Mouse (Mus musculus) cerebellum, postnatal 14 days (tissue): ENCODE measurements around the gene Fbxo34.

ENCODE experiments used
- DNase-seq, 2 experiments: peaks; one replicate each; pipeline ENCODE4 v3.0.0; 2021; ENCODE audit warnings: mixed read lengths in 2 of 2

The Fbxo34 gene

DNA sequence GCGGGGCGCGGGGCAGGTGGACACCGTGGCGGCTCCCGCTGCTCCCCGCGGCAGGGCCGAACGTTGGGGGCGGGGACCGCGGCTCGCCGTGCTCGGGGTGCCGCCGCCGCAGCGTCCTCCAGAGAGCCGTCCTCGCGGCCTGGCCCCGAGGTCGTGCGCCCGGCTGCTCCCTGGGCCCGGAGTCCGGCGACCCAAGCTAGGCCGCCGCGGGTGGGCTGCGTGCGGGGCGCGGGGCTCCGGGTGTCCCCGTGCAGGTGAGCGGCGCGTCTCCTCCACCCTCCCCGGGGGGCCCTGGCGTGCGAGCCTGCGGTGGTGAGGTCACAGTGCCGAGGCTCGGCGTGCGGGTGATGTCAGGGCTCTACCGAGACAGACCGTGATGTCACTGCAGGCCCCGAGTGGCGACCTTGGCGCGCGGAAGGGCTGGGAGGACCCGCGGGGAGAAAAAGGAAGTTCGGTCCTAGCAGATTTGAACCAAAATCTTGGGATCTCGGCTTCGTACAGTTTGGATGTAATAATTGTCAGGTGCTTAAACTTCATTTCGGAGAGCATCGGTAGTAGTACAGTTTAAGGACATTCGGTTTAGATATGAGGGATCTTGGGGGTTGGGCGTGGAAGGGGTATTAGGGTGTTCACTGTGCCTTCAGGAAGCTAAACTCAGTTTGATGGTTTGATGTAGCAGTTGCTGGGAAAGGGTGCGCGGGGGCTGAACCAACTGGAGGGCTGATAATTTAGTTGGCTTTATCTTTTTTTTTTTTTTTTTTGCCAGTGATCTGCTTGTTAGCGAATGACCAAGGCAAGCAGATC is 22.7 kb downstream of the Fbxo34 start:
- DNase-seq: peak; percentile 78 to 81

DNA sequence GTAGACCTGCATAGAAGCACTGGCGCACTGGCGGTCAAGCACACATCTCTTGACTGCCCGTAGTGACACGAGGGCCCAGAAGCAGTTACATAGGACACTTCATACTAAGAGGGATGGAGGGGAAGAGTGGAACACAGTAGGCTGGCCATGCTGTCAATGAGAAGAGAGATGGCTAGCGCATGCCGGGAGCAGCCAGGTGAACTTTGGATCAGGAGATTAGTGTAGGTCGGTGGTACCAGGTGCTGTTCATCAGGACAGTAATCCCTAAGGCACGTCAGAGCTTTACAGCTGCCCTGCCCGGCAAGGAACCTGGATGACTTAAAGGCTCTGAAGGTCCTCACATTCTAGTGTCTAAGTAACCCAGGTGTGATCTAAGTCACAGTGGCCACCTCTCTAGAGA is 23.7 kb downstream of the Fbxo34 start:
- DNase-seq: no peak

DNA sequence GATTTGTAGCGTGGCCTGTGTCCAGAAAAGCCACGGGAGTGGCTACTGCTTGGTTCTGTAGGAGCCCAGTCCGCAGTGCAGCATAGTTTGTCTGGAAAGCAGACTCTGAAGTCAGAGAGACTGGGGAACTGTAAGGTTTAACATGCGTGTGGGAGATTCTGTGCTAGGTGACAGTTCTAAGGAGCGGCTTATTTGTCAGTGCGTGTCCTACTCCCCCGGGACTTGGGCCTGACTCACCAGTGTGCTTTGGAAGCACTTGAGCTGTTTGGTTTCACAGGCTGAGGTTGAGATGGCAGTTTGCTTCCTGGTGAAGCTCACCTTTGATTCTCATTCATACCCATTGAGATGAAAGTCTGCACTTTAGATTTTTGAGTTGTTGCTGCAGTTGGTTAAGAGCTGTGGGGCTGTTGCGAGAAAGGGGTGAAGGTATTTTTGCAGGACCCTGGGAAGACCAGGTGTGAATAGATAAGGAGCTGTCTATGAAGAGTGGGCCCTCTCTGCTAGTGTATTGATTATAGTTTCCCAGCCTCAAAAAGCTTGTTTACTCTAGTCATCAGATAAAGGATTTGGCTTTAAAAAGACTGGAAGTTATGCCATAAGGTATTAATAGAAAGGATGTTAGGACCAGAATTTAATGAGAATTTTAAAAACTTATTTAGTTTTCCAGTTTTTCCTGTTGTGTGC is 24.5 kb downstream of the Fbxo34 start:
- no peak for DNase-seq

DNA sequence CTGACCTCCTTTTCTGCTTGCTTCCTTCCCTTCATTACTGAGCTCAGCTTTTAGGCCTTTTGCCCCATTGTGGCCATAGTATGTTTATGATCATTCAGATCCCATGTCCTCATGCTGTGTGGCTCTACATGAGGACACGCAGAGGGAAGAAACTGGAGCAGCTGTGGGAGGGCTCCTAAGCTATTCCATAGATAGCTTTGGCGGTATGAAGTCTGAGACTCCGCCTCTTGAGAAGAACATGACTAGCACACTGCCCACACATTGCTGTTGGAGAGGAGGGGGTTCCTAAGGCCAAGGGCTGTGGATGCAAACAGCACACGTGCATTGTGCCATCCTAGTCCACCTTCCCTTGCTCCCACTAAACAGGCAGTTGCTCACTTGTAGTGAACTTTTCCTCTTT is 26.0 kb downstream of the Fbxo34 start:
- no peak for DNase-seq

DNA sequence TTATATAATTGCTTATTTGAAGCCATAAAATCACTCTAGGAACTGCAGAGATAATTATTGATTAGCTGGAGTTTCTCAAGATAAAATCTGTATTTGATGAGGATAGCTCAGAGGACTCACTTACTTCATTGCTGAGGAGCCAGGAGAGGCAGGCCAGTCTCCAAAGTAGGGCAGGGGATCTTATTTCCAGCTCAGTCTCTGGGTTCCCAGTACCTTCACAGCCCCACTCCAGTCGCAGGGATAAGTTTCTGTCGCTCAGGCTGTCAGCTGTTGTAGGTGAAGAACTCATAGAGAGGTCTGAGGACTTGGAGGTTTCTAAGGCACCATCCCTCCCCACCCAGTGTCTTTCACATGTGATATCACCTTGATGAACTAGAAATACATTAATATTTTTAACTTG is 27.5 kb downstream of the Fbxo34 start:
- DNase-seq: no peak

DNA sequence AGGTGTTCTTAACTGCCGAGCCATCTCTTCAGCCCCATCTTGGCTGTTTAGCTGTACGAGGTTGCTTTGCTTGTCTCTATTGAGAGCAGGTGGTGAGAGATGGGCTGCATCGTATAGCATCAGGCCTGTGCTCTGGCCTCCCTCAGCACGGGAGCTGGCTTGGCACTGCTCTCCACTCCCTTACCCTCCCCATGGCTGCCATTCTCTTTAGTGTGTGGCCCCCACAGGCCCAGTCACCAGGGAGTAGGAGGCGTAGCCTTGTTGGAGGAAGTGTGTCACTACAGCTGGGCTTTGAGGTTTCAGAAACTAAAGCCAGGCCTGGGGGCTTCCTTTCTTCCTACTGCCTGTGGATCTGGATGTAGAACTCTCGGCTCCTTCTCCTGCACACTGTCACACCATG is 32.0 kb downstream of the Fbxo34 start:
- no peak for DNase-seq

DNA sequence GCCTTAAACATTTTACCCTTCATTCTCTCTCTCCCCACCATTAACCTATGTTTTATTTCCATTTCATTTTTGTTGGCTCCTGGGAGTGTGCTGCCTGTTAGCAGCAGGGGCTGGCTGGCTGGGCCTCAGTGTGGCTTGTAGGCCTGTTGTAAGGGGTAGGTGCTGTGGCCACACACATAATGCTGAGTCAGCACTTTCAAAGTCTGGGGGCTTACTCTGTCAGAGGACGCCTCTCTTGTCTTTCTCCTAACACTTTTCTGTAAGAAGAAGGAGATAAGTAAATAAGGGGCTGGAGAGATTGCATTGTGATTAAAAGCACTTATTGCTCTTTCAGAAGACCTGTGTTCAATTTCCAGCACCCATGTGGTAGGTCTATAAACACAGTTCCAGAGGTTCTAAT is 32.9 kb downstream of the Fbxo34 start:
- DNase-seq: no peak

DNA sequence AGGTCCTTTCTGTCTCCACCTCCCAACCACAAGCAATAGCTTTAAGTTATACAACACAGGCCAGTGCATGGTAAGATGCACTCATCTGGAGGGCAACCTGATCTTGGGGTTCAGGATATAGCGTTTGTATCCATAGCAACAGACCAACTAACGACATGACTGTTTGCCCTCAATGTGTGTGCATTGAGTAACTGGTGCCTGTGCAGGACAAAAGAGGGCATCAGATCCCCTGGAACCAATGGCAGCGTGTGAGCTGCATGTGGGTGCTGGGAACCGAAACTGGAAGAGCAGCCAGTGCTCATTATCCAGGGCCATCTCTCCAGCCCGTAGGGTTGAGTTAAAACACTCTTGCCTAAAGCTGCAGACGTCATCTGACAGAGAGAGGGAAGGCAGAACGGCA is 38.5 kb downstream of the Fbxo34 start:
- DNase-seq: no peak

DNA sequence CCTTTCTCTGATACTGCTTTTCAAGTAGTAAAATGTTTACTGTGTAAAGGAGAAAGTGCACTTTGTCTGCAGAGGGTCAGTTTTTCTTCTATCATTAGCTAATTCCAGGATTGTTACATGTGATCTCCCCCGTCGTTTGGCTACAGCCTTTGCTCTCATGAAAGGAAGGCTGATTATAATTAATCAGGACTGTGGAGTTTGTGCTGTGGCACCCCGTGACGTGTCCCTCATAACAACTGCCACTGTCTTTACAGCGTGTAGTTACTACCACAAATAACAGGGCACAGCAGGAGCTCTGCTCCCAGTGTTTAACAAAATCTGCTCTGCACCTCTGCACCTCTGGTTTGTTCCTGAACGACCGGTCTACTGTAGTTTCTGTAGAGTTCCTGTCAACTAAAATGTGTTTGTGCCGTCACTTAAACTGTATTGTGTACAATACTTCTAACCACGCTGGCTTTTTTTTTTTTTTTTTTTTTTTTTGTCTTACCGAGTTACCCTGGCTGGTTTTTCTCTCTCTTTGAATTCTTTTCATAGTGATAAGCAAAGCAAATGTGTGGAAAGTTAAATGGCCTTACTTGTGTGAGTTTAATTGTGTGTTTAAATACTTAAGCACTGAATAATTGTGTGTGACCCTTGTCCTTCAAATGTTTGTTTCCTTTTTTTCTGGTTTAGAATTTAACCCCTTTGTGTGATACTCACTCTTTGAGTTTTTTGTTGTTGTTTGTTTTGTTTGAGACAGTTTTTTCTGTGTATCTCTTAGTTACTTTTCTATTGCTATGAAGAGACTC is 39.3 kb downstream of the Fbxo34 start:
- DNase-seq: no peak

DNA sequence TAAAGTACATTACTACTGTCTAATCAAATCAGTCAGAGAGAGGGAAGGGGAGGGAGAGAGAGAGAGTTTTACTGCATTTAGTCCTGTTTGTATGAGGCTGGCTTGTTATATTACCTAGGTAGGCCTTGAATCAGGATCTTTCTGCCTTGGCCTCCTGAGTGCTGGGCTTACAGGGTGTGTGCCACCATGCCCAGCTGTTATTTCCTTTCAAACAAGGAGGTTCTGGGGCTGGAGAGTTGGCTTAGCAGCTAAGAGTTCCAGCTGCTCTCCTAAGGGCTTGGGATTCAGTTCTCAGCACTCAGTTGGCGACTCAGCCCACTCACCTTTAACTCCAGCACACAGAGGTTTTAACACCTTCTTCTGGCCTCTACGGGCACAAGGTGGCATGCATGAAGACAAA is 40.5 kb downstream of the Fbxo34 start:
- no peak for DNase-seq

DNA sequence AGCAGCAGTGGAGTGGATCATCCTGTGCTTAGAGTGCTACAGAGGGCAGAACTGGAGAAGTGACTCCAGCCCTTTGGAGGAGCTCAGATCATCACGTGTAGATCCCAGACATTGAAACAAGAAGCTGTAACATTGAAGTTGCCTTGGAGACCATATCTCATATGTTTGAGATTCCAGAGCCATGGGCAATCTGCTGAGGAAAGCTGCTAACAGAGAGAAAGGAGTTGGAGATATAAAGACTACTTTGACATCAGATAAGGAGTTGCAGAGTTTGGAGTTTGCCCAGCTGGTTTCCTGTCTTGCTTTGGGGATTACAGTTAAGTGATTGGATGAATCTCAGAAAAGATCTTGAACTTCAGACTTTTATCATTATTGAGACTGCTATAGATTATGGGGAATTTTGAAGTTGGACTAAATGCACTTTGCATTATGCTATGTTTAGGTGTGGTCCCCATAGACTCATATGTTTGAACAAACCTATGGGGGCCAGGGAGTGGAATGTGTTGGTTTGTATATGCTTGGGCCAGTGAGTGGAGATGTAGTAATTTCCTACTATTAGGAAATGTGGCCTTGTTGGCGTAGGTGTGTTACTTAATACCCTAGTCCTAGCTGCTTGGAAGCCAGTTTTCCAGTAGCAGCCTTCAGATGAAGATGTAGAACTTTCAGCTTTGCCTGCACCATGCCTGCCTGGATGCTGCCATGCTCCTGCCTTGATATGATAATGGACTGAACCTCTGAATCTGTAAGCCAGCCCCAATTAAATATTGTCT is 43.6 kb downstream of the Fbxo34 start:
- DNase-seq: no peak

DNA sequence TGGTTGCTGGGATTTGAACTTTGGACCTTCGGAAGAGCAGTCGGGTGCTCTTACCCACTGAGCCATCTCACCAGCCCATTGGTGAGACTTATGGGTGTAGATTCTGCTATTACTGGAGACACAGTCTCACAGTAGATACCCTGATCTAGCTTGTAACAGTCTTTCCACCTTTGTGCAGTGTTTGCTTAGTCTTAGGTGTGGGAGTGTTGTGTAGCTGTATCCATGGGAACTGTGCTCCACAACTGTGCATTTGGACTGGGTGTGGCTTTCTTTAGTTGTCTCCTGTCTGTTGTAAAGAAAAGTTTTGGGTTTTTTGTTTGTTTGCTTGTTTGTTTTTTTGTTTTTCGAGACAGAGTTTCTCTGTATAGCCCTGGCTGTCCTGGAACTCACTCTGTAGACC is 45.7 kb downstream of the Fbxo34 start:
- no peak for DNase-seq

DNA sequence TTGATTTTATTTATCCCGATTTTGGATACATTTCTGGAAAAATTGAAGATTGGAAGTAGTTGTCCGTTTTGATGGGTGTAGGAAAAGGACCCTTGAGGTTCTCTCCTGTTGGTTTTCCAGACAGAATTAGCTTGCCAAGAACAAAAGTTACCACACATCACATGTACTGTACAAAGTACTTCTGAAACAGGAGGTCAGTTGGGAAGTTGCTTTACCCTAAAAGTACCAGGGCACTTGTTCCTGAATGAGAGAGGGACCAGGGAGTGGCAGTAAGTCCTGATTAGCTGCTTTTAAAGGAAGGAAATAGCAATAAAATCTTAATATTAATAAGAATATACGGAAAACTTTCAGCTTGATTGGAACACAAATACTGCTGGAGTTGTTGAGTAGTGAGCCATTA is 46.9 kb downstream of the Fbxo34 start:
- no peak for DNase-seq

DNA sequence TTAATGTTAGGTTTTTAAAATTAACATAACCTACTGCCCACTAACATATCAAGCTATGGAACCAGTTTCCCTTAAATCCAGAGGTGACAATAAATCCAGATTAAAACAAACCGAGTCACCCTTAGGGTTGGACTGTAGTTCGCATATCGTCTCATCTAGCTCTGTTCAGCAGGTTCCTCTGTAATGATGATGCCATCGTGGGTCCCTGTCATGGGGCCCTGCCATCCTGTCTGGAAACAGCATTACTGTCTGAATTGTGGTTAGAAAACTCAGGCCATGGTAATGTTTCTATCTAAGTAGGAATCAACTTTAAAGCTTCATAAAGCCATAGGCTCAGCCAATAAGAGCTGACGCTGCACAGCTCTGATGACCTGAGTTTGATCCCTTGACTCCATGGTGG is 48.4 kb downstream of the Fbxo34 start:
- DNase-seq: no peak

DNA sequence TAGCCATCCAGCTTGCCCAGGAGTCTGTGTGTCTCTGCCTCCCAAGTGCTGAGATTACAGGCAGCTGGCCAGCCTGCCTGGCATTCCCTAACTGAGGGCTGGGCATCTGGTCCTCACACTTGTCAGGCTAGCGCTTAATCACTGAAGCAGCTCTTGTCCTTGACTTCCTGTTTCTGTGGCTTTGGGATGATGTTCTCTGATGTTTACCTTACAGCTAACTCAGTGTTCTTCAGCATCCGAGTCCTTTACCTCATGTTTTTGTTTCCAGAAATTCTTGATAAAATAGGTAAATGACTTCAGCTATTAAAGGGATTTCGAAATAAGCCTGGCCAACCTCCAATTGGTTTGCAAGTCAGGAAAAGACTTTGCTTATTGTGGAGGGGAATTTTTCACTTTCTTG is 53.8 kb downstream of the Fbxo34 start:
- DNase-seq: no peak

DNA sequence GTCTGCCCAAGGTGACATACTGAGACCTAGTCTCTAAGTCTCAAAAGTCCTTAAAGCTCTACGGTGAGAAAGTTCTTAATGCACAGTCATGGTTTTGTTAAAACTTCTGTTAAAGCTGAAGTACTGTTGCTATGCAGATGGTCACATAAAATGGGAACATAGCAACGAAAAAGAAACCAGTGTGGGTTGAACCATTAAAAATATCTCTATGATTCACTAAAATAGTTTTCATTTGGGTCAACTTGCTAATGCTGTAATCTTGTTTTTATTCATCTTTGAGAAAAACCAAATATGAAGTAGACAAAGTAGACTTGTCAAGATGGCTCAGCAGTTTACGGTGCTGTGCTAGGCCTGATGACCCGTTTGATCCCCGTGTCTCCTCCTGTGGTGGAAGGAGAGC is 56.5 kb downstream of the Fbxo34 start:
- no peak for DNase-seq

DNA sequence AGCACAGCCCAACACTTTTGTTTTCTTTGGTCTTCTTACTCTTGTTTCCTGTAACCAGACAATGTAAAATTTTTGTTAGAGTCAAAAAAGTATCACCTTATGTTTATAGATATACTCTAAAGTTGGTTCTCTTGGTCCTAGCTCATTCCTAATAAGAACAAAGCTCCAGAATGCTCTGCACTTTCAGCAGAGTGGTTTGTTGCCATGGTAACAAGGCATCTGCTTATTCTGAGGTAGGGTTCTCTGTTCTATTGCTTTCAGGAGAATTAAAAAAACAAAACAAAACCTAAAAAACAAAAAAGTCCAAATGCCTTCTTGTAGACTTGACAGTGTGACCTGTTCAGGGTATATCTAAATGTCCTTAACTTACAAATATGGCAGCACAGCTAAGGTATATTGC is 57.8 kb downstream of the Fbxo34 start:
- no peak for DNase-seq

DNA sequence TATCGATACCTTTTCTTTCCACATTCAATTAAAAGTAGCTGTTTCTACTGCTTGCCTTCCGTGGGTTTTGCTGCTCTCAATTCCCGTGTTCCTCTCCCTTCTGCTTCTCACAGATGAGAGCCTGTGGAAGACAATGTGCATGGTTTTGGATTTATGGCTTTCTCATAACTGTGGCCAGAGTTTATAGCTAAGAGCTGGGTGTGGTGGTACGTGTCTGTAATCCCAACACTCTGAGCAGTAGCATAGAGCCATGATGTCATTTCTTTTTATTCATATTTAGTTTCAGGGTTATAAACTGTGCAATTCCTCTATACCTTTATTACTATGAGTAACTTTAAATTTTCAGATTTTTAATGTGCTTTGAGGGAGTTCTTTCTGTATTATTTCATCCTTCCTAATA is 60.0 kb downstream of the Fbxo34 start:
- no peak for DNase-seq

DNA sequence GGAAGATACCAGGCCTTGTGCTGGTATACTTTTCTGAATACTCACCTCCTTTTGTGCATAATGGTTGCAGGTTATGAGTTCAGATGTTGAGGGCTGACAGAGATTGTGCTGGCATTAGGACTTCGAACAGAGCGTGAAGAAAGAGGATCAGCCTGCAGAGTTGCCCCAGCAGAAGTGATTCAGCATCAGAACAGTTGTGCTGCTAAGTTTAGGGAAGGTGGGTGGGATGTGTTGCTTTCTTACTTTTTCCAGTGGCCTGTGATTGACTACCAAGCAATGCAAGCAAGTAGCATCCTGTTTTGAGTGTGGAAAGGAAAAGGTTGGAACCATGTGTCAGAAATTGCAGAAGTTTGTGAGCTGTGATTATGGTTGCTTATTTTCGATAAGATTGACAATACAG is 63.4 kb downstream of the Fbxo34 start:
- DNase-seq: no peak

DNA sequence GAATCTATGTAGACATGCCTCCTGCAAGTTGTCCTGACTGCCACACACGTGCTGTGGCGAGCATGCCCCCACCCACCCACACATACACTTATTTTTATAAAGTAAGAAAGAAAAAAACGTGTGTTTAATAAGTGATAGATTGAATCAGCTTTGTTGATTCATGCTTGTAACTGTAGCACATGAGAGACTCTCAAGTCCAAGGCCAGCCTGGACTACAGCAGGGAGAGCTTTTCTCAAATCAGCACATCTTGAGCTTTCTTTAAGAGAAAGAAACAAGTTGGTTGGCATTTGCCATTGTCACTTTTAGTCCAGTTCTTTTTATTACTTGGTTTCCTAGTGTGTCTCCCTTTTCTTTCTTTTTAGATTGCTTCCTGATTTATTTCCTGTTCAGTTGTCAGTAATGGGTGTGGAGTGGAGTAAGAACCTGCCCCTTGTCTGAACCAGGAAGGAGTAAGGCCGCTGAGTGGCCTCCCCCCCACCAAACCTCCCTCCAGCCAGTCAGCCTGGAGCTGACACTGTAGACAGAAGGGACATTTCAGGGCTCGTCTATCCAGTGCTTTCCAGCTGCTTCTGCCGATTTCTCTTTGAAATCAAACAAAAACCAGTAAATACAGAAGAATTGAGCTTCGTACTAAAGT is 64.7 kb downstream of the Fbxo34 start:
- no peak for DNase-seq

DNA sequence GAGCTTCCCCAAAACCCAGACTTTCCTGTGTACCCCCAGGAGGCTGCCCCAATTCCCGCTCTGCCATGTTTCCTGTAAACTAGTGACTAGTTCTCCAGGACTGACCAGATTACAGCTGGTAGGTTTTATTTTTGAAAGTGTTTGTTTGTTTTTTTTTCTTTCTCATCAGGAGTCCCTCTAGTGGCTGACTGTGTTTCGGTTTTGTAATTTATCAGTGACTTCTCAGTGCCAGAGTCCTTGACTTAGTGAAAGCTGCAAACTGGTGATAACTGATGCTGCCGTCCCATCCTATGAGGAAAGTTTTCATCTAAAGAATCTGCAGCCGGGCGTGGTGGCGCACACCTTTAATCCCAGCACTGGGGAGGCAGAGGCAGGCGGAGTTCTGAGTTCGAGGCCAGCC is 65.4 kb downstream of the Fbxo34 start:
- DNase-seq: no peak

DNA sequence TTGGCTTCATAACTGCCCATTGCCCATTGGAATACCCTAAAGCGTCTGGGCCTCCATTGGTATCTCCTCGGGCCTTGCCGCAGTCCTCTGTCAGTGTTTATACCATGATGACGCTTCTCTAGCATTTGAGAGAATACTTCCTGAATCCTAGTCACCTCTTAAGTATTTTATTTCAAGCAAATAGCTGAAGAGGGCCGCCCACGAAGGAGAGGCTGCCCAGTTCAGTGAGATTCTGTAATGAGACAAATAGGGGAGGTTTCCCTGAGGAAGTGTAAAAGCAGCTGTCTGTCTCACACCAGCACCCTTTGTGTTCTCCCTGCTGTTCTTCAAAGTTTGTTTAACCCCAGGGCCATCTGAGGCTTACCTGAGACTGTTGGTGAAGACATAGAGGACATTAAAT is 66.5 kb downstream of the Fbxo34 start:
- DNase-seq: no peak

DNA sequence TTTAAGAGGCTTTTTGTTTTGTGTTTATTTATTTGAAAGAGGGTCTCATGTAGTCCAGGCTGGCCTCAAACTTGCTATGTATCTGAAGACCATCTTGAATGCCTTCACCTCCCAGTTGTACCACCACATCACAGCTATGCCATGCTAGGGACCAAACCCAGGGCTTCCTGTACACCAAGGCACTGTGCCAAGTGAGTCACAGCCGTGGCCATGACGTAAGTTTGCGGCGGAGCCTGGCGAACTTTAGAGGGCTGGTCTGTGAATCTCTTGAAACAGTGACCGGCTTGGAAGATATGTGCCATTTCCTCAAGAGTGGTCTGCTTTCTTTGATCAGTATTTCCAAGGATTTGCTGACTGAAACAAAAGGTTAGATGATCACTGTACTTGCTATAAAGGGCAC is 68.4 kb downstream of the Fbxo34 start:
- no peak for DNase-seq
